Mouse (Mus musculus) forebrain, embryonic 10.5 days (tissue): ENCODE measurements around the gene Tenm4. TPM values are rescaled to one million over a fixed set of nuclear protein-coding genes. Genes with fewer than 3 reads are reported as not detected.
A peak's percentile ranks its signal among the peaks of the same experiment; 100 is the strongest.

Source experiments
- DNase-seq: peaks from one replicate; pipeline ENCODE4 v3.0.0-alpha.2; 2017; ENCODE audit warnings: low spot score; ENCODE audit errors: extremely low spot score
- H3K27ac ChIP-seq: fragments of 300-500 bp; sonication (generic); 2 replicates; pipeline ENCODE4 v1.5.1; 2016; ENCODE audit warnings: mild to moderate bottlenecking
- H3K27me3 ChIP-seq: fragments of 300-500 bp; sonication (generic); 2 replicates; pipeline ENCODE4 v1.6.1; 2016; ENCODE audit warnings: mild to moderate bottlenecking; ENCODE audit not compliant: poor library complexity, severe bottlenecking
- H3K36me3 ChIP-seq: fragments of 300-500 bp; sonication (generic); replicated peaks from 2 replicates; pipeline ENCODE4 v1.6.1; 2016; ENCODE audit warnings: mild to moderate bottlenecking, moderate library complexity
- H3K4me1 ChIP-seq: fragments of 300-500 bp; sonication (generic); 2 replicates; pipeline ENCODE4 v1.6.1; 2016
- H3K4me3 ChIP-seq: fragments of 300-500 bp; sonication (generic); 2 replicates; pipeline ENCODE4 v1.5.1; 2016; ENCODE audit warnings: mild to moderate bottlenecking, moderate library complexity
- H3K9me3 ChIP-seq: fragments of 300-500 bp; sonication (generic); 2 replicates; pipeline ENCODE4 v1.6.1; 2016; ENCODE audit warnings: mild to moderate bottlenecking, moderate library complexity
- WGBS: fragments of 180-500 bp; shearing (Covaris S2); methylation state at CpG from one replicate; pipeline ENCODE4 v1.1.7; 2016; 5-methylcytosine and 5-hydroxymethylcytosine counted together
- polyA plus RNA-seq: library from polyadenylated mRNA; unstranded; fragments of >200 nt; fragmentation: Nextera tagmentation; extraction: Ambion mirVana; gene quantifications from 2 replicates; pipeline ENCODE4 v1.2.1, GENCODE M21; 2016

Gene Tenm4
- polyA plus RNA-seq, 1 experiment from 2014 or later: 27.9 TPM

DNA sequence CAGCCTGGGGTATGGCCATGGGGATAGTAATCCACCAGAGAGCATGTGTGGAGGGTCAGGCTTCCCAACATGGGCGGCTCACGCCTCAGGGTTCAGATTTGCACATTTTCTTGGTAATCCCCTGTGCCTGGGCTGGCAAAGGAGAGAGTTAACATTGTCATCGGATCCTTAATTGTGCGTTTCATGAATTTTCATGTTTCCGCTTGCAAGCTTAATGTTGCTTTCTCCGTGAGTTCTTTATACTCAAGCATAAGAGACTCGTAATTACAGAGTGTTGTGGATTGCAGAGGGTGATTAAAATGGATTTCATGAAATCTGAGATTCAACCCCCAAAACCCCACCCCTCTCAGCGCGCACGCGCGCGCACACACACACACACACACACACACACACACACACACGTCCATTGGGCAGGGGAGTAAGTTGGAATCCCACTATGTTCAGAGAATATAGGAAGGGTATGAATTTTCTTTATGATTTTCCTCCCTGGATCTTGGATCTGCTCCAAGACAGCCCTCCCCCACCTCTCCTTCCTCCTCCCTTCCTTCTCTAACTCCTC lies 341.0 kb downstream of the Tenm4 start:
- no peak for DNase-seq
- no peaks in the 10 kb centered on the region for H3K9me3 ChIP-seq
- 86% methylated on average over 14 of the region's 14 CpGs for WGBS
- H3K36me3 ChIP-seq: no peaks in the 10 kb centered on the region
- H3K4me1 ChIP-seq: peaks cover 26% of the 10 kb centered on the region
- no peaks in the 10 kb centered on the region; the same call in none of the 2 replicates for H3K27me3 ChIP-seq
- peak overlapping the region; percentile 44; the same call in 1 of the 2 replicates for H3K27ac ChIP-seq
- H3K4me3 ChIP-seq: no peak overlapping the region

DNA sequence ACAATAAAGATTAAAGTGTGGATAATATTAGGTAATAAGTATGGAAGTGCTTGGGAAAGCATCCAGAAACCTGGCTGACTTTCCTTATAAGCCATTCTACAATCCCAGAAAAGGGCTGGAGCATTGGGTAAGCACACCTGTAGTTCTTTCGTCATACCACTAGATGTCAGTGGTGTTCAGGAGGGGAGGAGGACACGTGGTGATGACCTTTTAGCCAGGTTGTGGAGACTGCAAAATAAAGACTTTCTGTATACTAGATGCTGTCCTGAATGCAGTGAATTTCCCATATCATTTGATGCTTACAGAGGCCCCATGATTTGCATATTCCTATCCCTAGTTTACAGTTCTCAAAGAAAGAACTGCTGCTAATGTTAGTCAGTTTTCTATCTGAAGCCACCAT lies 348.2 kb downstream of the Tenm4 start:
- H3K4me1 ChIP-seq: peaks cover 10% of the 10 kb centered on the region
- H3K27me3 ChIP-seq: peaks cover 32% of the 10 kb centered on the region
- H3K9me3 ChIP-seq: no peaks in the 10 kb centered on the region
- WGBS: 2% methylated on average over 2 of the region's 2 CpGs
- no peak overlapping the region for H3K4me3 ChIP-seq
- DNase-seq: no peak
- peak overlapping the region; percentile 54; the same call in 1 of the 2 replicates for H3K27ac ChIP-seq
- no peaks in the 10 kb centered on the region for H3K36me3 ChIP-seq

DNA sequence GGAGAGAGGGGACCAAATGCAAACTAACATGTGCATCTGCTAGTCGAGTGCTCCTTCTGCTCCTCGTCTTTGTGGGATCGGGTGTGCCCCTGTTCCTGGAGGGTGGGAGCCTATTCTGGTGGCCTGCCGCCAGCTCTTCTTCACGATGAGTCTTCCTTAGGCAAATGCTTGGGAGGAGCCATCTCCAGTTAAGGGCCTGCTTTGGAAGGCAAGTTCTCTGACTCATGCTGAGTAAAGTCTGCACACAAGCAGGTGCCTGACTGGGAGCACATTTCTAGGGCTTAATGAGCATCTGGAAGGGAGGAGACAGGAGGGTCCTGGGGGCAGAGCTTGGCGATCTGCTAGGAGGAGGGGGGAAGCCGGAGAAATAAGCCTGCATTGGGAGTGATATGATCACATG lies 350.9 kb downstream of the Tenm4 start:
- Histone ChIP-seq H3K27me3 (peaks cover 51% of the 10 kb centered on the region), H3K36me3 (no peaks in the 10 kb centered on the region), H3K4me1 (peaks cover 16% of the 10 kb centered on the region), H3K9me3 (no peaks in the 10 kb centered on the region), H3K4me3 (no peak overlapping the region), H3K27ac (no peak overlapping the region)
- 77% methylated on average over 7 of the region's 7 CpGs for WGBS
- DNase-seq: no peak

DNA sequence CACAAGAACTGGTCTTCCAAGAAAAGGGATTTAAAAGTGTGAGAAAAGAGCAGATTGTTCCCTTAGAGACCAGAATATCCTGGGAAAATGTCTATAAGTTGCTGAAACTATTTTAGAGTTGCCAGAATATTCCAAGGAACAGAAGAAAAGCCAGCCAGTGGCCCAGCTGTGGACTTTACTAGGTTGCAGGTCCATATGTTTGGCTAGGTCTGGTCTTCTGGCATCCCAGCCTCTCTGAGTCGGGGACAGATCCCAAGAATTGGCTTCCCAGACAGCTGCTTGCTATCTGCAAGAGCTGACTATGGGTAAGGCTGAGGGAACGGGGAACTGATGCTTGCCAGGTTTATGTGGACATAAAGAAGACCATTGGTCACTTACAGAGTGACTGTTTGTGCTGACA lies 352.6 kb downstream of the Tenm4 start:
- H3K36me3 ChIP-seq: no peaks in the 10 kb centered on the region
- no peaks in the 10 kb centered on the region for H3K9me3 ChIP-seq
- H3K4me1 ChIP-seq: peaks cover 16% of the 10 kb centered on the region
- WGBS: 84% methylated on average over 2 of the region's 2 CpGs
- no peak for DNase-seq
- H3K4me3 ChIP-seq: no peak overlapping the region
- H3K27ac ChIP-seq: no peak overlapping the region
- peaks cover 67% of the 10 kb centered on the region for H3K27me3 ChIP-seq

DNA sequence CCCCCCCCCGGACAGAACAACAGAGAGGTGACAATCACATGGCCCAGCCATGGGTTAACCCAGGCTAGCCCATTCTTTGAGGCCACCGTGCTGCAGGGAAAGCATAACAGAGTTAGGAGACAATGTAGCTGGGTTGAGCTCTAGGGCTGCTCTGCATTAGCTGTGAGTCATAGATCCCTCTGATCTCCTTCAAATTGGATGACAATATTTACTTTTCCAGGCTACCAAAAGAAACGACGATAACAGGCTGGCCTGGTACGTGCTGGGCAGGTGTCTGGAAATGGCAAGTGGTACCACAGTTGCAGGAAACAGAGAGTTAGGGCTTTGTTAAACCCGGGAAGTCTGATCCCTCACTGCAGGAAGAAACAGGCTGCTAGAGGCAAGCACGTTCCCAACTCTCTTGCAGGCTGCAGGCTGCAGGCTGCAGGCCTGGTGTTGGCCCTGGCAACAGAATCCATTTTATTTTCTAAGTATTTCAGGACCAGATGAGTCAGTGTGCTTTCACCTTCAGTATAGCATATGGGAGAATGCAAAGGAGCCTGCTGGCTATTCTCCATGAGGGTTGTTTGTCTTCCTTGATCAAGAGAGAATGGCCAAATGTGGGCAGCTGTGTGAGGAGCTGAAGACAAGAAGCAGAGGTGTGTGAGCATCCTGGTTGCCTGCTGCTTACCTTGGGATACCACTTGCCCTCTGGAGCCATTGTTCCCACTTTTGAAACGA lies 353.6 kb downstream of the Tenm4 start:
- Histone ChIP-seq H3K9me3 (no peaks in the 10 kb centered on the region), H3K4me1 (peaks cover 16% of the 10 kb centered on the region), H3K27ac (peak overlapping the region; percentile 15; the same call in 1 of the 2 replicates), H3K36me3 (no peaks in the 10 kb centered on the region), H3K4me3 (no peak overlapping the region), H3K27me3 (peaks cover 77% of the 10 kb centered on the region)
- DNase-seq: no peak
- 75% methylated on average over 8 of the region's 8 CpGs for WGBS

DNA sequence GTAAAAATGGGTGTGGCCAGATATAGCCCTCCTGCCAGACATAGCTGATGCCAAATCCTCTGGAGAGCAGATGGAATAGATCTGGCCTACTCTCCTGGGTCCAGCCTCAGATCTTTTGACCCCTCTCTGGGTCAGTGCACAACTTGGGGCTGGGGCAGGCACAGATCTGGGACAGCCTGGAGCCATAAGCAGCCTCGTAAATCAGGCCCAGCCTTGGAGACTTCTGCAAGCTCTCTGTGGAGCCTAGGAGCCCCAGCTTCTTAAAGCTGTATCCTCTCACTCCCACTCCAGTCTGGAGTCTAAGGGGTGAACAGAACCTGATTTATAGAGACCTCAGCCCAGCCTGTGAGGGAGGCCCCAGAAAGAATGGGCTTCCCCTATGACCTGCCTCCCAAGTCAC lies 354.3 kb downstream of the Tenm4 start:
- H3K9me3 ChIP-seq: no peaks in the 10 kb centered on the region
- no peaks in the 10 kb centered on the region for H3K36me3 ChIP-seq
- 56% methylated on average over 1 of the region's 1 CpGs for WGBS
- no peak for DNase-seq
- H3K4me1 ChIP-seq: peaks cover 18% of the 10 kb centered on the region
- H3K27ac ChIP-seq: 0 out of 2 replicates have a peak overlapping the region, but pooled peaks have one; percentile 11
- H3K27me3 ChIP-seq: peaks cover 81% of the 10 kb centered on the region
- H3K4me3 ChIP-seq: no peak overlapping the region

DNA sequence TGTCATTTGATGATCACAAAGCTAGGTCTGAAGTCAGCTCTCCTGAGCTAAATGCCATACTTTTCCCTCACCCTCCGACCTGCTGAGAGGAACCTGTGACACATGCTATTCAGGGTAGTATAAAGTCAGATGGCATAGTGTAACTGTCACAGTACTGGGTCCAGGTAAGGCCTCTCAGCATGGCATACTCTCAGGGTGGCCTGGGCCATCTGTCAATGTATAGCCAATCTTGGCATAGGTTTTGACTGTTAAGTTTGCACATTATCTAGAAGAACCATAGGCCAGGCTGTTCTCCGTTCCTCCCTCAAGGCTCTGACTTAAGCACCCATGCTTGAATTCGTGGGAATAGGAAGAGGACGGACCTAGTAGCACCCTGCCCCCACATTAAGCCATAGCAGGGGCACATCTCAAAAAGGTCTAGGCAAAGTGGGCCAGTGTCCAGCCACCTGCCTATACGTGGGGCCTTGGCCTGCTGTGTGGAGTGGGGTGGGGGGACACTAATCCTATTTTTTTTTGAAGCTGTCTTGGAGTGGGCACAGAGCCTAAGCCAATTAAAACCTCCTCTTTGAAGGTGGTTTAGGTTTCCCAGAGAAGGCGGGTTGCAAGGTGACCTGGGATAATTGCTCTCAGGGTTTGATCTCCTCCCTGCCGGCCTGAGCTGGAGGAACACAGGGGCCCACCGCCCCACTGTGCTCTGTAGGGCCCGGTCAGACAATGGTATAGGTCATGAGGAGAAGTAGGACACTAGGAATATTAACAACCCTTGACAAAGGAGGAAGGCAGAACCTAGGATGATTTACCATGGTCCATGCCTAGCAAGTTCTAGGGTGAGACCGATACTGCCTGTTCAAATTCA lies 359.8 kb downstream of the Tenm4 start:
- H3K27me3 ChIP-seq: peaks cover 94% of the 10 kb centered on the region
- DNase-seq: no peak
- 28% methylated on average over 10 of the region's 10 CpGs for WGBS
- H3K27ac ChIP-seq: peak overlapping the region; percentile 67
- H3K36me3 ChIP-seq: no peaks in the 10 kb centered on the region
- no peaks in the 10 kb centered on the region for H3K9me3 ChIP-seq
- H3K4me1 ChIP-seq: peaks cover 46% of the 10 kb centered on the region
- no peak overlapping the region for H3K4me3 ChIP-seq

DNA sequence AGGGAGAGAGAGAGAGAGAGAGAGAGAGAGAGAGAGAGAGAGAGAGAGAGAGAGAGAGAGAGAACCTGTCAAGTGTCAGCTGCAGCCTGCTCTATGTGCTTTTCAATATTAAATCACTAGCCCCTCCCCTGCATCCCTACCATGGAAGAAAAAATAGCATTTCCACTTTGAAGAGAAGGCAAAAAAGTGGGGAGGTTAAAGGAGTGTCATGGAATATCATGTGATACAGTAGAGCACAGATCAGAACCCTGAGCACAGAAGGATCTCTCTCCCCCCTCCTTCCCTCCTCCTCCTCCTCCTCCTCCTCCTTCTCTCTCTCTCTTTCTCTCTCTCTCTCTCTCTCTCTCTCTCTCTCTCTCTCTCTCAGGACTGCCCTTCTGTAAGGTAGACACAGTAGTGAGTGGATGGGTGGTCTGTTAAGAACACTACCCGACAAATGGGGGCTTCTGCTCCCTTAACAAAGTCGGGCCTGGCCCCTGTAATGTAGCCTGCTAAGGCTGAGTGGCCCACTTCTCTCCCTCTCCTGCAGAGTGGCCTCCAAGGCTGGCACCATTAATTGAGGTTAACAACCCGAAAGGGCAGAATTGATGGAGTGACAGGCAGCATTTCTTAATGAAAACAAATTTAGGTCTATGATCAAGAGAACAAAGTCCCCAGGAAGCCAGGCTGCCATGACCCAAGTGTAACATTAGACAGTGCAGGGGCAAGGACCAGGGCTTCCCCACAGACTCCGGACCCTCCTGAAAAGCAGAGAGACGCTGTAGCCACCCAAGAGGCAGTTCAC lies 361.1 kb downstream of the Tenm4 start:
- Histone ChIP-seq H3K27ac (peak overlapping the region; percentile 67), H3K36me3 (no peaks in the 10 kb centered on the region), H3K27me3 (peaks cover 91% of the 10 kb centered on the region), H3K4me3 (no peak overlapping the region), H3K9me3 (no peaks in the 10 kb centered on the region), H3K4me1 (peaks cover 59% of the 10 kb centered on the region)
- WGBS: 34% methylated on average over 5 of the region's 5 CpGs
- peak; percentile 32 for DNase-seq

DNA sequence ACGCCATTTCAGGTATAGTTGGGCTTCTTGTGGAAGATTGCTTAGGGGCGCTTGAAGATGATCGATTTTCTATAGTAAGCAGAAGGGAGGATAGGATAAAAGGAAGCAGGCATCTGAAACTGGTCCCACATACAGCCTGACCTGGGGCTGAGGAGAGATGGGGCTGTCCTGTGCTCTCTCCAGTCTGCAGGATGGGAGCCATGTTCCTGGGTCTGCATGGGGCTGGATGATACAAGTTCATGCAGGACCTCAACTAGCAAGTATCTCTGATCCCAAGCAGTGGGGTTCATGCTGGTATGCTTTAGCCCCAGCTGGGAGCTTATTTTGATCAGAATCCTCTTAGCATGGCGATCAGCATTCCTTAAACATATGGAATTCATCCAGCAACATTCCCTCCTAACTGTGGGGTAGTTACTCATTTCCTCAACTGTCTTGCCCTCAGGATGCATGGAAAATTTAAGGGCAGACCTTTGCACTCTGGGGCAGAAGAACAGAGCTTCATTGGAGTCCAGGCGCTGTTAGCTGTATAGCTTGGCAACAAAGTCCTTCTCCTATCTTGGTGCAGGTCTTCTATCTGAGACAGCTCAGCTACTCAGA lies 361.9 kb downstream of the Tenm4 start:
- H3K27ac ChIP-seq: peak overlapping the region; percentile 67
- no peaks in the 10 kb centered on the region for H3K9me3 ChIP-seq
- H3K4me1 ChIP-seq: peaks cover 66% of the 10 kb centered on the region
- H3K4me3 ChIP-seq: no peak overlapping the region
- 70% methylated on average over 5 of the region's 5 CpGs for WGBS
- H3K27me3 ChIP-seq: peaks cover 91% of the 10 kb centered on the region
- peak; percentile 41 for DNase-seq
- no peaks in the 10 kb centered on the region for H3K36me3 ChIP-seq

DNA sequence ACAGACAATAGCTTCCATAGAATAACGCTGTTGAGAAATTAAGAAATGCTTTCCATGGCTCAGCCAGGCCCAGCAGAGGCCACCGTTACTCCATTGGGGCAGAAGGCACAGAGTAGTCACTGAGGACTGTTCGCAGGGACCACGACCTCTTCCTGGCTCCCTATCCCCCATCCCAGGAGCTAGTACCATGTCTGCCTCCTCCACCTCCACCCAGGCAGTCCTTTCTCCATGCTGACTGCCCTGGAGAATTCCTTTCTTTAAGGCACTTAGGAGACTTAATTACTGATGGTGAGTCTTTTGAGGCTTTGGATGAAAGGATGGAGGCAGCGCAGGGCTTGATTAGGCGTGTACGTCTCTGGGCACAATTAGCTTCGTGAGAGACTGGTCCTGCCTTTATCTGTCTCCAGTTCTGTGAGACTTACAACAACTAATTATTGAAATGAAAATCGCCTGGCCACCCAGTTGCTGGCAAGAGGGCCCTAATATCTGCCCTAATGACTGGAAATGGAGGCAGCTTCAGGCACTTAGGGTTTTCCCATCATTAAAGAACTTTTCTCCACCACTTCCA lies 365.4 kb downstream of the Tenm4 start:
- WGBS: 32% methylated on average over 9 of the region's 9 CpGs
- peak; percentile 30 for DNase-seq
- H3K27ac ChIP-seq: peak overlapping the region; percentile 53; the same call in 1 of the 2 replicates
- peaks cover 90% of the 10 kb centered on the region for H3K27me3 ChIP-seq
- H3K4me3 ChIP-seq: no peak overlapping the region
- no peaks in the 10 kb centered on the region for H3K9me3 ChIP-seq
- no peaks in the 10 kb centered on the region for H3K36me3 ChIP-seq
- peaks cover 60% of the 10 kb centered on the region for H3K4me1 ChIP-seq

DNA sequence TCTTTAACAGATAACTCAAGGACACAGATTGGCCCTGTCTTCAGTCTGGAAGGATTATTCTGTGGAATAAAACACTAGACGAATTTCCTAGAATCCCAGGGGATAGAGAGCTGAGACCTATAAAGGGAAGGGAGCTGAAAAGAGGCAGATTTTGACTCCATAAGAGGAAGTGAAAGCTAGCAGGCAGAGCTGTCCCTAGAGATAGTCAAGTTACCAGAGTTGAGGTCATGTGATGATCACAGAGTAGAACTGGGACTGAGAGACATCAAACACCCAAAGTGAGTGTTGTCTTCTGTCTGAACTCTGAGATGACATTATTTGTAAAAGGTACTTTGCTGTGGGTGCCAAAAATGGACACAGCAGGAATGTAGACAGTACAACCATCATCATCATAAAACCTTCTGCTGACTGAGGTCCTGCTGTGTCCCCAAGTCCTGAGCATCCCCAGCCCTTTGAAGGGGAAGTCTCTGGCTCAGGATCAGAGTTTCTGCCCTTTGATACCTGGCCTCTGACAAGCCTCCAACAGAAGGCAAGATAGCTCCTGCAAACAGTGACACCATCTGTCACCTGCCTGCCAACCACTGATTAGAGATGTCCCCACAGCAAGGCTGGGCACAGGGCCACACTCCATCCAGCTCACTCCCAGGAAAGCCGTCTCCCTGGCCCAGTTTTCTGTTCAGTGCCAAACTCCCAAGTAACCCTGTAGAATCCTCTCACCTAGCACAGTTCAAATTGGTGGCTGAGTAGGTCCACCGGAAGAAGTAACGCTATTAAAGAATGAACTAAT lies 368.4 kb downstream of the Tenm4 start:
- Histone ChIP-seq H3K27ac (no peak overlapping the region), H3K9me3 (no peaks in the 10 kb centered on the region), H3K27me3 (peaks cover 71% of the 10 kb centered on the region), H3K4me1 (peaks cover 38% of the 10 kb centered on the region), H3K4me3 (no peak overlapping the region), H3K36me3 (no peaks in the 10 kb centered on the region)
- 88% methylated on average over 4 of the region's 4 CpGs for WGBS
- no peak for DNase-seq
